Mouse (Mus musculus) stomach, postnatal 0 days (tissue): ENCODE data around the gene Mark3. TPM values are rescaled to one million over a fixed set of nuclear protein-coding genes. Genes with fewer than 3 reads are reported as not detected.

Experiments
- ATAC-seq: fragments of 200-750 bp; cut with Nextera tagmentation; 2 replicates; pipeline ENCODE4 v1.8.0; 2017; ENCODE audit not compliant: low FRiP score, low TSS enrichment
- DNase-seq: peaks from one replicate; pipeline ENCODE4 v3.0.0-alpha.2; 2016; ENCODE audit warnings: low spot score
- H3K27ac ChIP-seq: fragments of 300-500 bp; sonication (generic); replicated peaks from 2 replicates; pipeline ENCODE4 v1.5.1; 2014; ENCODE audit warnings: mild to moderate bottlenecking, control low read depth
- H3K27me3 ChIP-seq: fragments of 300-500 bp; sonication (generic); 2 replicates; pipeline ENCODE4 v1.6.1; 2014; ENCODE audit warnings: low read length; ENCODE audit not compliant: control insufficient read depth, insufficient read depth
- H3K36me3 ChIP-seq: fragments of 300-500 bp; sonication (generic); 2 replicates; pipeline ENCODE4 v1.6.1; 2014; ENCODE audit warnings: low read length, mixed read lengths; ENCODE audit not compliant: control insufficient read depth, insufficient read depth
- H3K4me1 ChIP-seq: fragments of 300-500 bp; sonication (generic); replicated peaks from 2 replicates; pipeline ENCODE4 v1.6.1; 2014; ENCODE audit warnings: antibody characterized with exemption; ENCODE audit not compliant: control insufficient read depth, insufficient read depth
- H3K4me2 ChIP-seq: fragments of 300-500 bp; sonication (generic); replicated peaks from 2 replicates; pipeline ENCODE4 v1.6.1; 2014; ENCODE audit warnings: low read depth, mild to moderate bottlenecking, control low read depth, moderate library complexity
- H3K4me3 ChIP-seq: fragments of 300-500 bp; sonication (generic); 2 replicates; pipeline ENCODE4 v1.5.1; 2014; ENCODE audit warnings: low read depth, low read length, control low read depth
- H3K9ac ChIP-seq: fragments of 300-500 bp; sonication (generic); 2 replicates; pipeline ENCODE4 v1.6.1; 2014; ENCODE audit warnings: mild to moderate bottlenecking, low read length, control low read depth, mixed read lengths
- H3K9me3 ChIP-seq: fragments of 300-500 bp; sonication (generic); 2 replicates; pipeline ENCODE4 v1.6.1; 2016; ENCODE audit warnings: low read length; ENCODE audit not compliant: control insufficient read depth
- CTCF ChIP-seq: IDR thresholded peaks from 2 replicates; pipeline ENCODE4 v1.5.1; 2016; ENCODE audit warnings: antibody characterized with exemption, low read depth, mild to moderate bottlenecking, moderate library complexity
- EP300 ChIP-seq: optimal IDR thresholded peaks from 2 replicates; pipeline ENCODE3; 2016; ENCODE audit warnings: antibody characterized with exemption
- WGBS: fragments of 180-500 bp; shearing (Covaris S2); extraction: QIAGEN DNeasy Blood & Tissue Kit; methylation state at CpG from one replicate; pipeline ENCODE4 v1.1.7; 2014; 5-methylcytosine and 5-hydroxymethylcytosine counted together
- polyA plus RNA-seq: library from polyadenylated mRNA; unstranded; fragments of >200 nt; fragmentation: Nextera tagmentation; extraction: Ambion mirVana; gene quantifications from 2 replicates; pipeline ENCODE4 v1.2.1, GENCODE M21; 2015

The Mark3 gene
- polyA plus RNA-seq, 1 experiment from 2014 or later: 15.6 TPM

GRCm38 (mm10) chr12:111538292-111539040 lies 35.9 kb upstream of the Mark3 start:
- peaks cover 10% of the 10 kb centered on the region for H3K36me3 ChIP-seq
- H3K4me1 ChIP-seq: peaks cover 3% of the 10 kb centered on the region; the same call in 1 of the 2 replicates
- TF ChIP-seq EP300 (no peak), CTCF (peak; percentile 25; the same call in 1 of the 2 replicates)
- WGBS: under 1% methylated on average over 82 of the region's 111 CpGs
- peak overlapping the region; percentile 89 for H3K4me2 ChIP-seq
- peak overlapping the region; percentile 100 for H3K9ac ChIP-seq
- H3K4me3 ChIP-seq: peak overlapping the region; percentile 99
- ATAC-seq (peak; percentile 75), DNase-seq (peak; percentile 95)
- peak overlapping the region; percentile 100 for H3K27ac ChIP-seq
- no peaks in the 10 kb centered on the region for H3K9me3 ChIP-seq
- no peaks in the 10 kb centered on the region for H3K27me3 ChIP-seq

DNA sequence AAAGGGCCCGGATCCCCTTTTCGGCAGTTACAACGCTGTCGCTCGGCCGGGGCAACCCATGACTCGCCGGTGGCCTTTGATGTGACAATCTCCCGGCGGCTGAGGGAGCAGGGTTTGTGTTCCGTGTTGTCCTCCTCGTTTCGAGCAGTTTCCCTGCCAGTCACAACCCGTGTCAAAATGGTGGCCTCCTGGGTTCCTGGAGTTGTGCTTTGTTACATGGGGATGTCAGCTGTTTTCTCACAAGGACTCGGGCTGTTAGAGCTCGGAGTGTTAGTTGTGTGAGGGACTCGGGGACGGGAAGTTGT lies 35.3 kb upstream of the Mark3 start:
- ATAC-seq (no peak), DNase-seq (no peak)
- peak overlapping the region; percentile 100 for H3K9ac ChIP-seq
- H3K27me3 ChIP-seq: no peaks in the 10 kb centered on the region
- H3K4me3 ChIP-seq: peak overlapping the region; percentile 99
- TF ChIP-seq CTCF (no peak), EP300 (no peak)
- peak overlapping the region; percentile 100 for H3K27ac ChIP-seq
- peaks cover 13% of the 10 kb centered on the region for H3K36me3 ChIP-seq
- H3K4me2 ChIP-seq: peak overlapping the region; percentile 89
- H3K4me1 ChIP-seq: peaks cover 3% of the 10 kb centered on the region; the same call in 1 of the 2 replicates
- 1% methylated on average over 18 of the region's 18 CpGs for WGBS
- no peaks in the 10 kb centered on the region for H3K9me3 ChIP-seq

- Histone ChIP-seq H3K4me1 (no peaks in the 10 kb centered on the region), H3K27me3 (no peaks in the 10 kb centered on the region), H3K36me3 (peaks cover 10% of the 10 kb centered on the region), H3K4me2 (no peak overlapping the region), H3K9ac (no peak overlapping the region), H3K4me3 (no peak overlapping the region), H3K27ac (no peak overlapping the region), H3K9me3 (no peaks in the 10 kb centered on the region)
- 85% methylated on average over 3 of the region's 3 CpGs for WGBS
- ATAC-seq: no peak
- no peak for DNase-seq
- TF ChIP-seq EP300: no peak
- no peak for TF ChIP-seq CTCF
Measured at GRCm38 (mm10) chr12:111547070-111547469, 27.3 kb upstream of the Mark3 start.

- ATAC-seq: no peak
- Histone ChIP-seq H3K36me3 (peaks cover 3% of the 10 kb centered on the region; the same call in 1 of the 2 replicates), H3K4me1 (no peaks in the 10 kb centered on the region), H3K27me3 (no peaks in the 10 kb centered on the region), H3K27ac (no peak overlapping the region), H3K4me2 (no peak overlapping the region), H3K9me3 (no peaks in the 10 kb centered on the region), H3K4me3 (no peak overlapping the region), H3K9ac (no peak overlapping the region)
- no peak for DNase-seq
- TF ChIP-seq EP300 (no peak), CTCF (no peak)
- WGBS: 69% methylated on average over 2 of the region's 2 CpGs
Measured at GRCm38 (mm10) chr12:111548555-111549289, 25.6 kb upstream of the Mark3 start.

DNA sequence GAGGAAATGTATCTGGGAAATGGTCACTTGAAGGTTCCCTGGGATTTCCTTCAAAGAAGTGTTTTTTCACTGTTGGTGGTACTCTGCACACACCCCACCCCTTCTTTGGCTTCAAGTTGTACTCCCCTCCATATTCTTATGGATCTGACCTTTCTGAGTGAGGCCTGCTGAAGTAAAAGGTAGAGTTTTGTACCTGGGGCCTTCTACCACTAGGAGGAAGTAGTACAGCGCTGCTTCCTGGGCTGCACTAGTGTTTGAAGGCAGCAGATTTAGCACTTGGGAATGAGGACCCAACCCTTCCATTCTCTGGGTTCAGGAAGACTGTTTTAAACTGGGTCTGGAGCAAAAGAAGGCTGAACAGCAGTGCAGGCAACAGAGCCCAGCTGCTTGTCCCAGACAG lies 23.6 kb upstream of the Mark3 start:
- Histone ChIP-seq H3K4me2 (no peak overlapping the region), H3K36me3 (0 out of 2 replicates have a peak, but pooled peaks cover 2% of the 10 kb centered on the region), H3K4me1 (no peaks in the 10 kb centered on the region), H3K9me3 (no peaks in the 10 kb centered on the region), H3K27me3 (no peaks in the 10 kb centered on the region), H3K9ac (no peak overlapping the region), H3K4me3 (no peak overlapping the region), H3K27ac (no peak overlapping the region)
- WGBS: 67% methylated on average over 1 of the region's 1 CpGs
- DNase-seq: no peak
- no peak for ATAC-seq
- TF ChIP-seq CTCF (peak; percentile 53), EP300 (no peak)

DNA sequence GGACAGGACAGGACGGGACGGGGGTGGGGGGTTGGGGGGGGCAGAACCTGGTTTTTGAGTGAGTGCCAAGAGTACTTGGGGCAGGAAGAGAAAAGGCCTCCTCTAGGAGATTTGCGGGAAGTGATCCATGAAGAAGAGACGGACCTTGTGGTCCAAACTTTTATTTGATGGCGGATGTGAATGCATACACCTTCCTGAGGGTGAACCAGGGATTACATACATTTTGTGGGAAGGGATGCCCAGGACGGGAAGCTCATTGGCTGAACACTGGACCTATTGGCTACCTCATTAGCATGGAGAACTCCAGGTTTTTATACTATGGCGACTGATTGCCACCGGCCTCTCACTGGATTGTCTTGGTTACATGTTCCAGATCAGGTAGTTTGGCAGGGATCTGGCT lies 22.0 kb upstream of the Mark3 start:
- ATAC-seq (no peak), DNase-seq (no peak)
- 70% methylated on average over 8 of the region's 8 CpGs for WGBS
- TF ChIP-seq EP300 (no peak), CTCF (no peak)
- Histone ChIP-seq H3K9ac (no peak overlapping the region), H3K36me3 (no peaks in the 10 kb centered on the region), H3K4me2 (no peak overlapping the region), H3K27me3 (no peaks in the 10 kb centered on the region), H3K9me3 (no peaks in the 10 kb centered on the region), H3K4me3 (no peak overlapping the region), H3K4me1 (no peaks in the 10 kb centered on the region), H3K27ac (no peak overlapping the region)
